Mouse (Mus musculus) embryo, embryonic 10 days (tissue): ENCODE measurements around the gene Tmigd1.
"Not testable (repeated sequence)": the region's sequence is repeated elsewhere in the genome, so short reads cannot be mapped to it uniquely, and the experiment has no call there.

ENCODE experiments used
- DNase-seq: peaks from one replicate; pipeline ENCODE4 v3.0.0-alpha.2; 2015; ENCODE audit warnings: low spot score

Gene Tmigd1

DNA sequence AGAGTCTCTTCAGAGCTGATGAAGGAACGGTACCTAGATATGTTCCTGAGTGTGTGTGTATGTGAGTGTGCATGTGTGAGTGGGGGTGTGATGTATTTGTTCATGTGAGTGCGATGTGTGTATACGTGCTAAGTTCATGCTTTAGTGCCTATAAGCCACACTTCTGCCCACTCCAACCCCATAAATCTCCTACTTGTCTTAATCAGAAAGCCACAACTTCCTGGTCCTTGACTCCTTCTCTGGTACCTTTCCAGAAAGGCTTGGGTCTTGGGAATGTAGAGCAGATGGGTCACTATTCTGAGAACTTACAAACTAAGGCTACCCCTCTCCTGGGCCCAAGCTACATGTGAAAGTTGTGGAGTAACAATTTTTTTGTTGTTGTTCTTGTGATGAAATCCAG, 3.2 kb upstream of the Tmigd1 start:
- DNase-seq = no peak

DNA sequence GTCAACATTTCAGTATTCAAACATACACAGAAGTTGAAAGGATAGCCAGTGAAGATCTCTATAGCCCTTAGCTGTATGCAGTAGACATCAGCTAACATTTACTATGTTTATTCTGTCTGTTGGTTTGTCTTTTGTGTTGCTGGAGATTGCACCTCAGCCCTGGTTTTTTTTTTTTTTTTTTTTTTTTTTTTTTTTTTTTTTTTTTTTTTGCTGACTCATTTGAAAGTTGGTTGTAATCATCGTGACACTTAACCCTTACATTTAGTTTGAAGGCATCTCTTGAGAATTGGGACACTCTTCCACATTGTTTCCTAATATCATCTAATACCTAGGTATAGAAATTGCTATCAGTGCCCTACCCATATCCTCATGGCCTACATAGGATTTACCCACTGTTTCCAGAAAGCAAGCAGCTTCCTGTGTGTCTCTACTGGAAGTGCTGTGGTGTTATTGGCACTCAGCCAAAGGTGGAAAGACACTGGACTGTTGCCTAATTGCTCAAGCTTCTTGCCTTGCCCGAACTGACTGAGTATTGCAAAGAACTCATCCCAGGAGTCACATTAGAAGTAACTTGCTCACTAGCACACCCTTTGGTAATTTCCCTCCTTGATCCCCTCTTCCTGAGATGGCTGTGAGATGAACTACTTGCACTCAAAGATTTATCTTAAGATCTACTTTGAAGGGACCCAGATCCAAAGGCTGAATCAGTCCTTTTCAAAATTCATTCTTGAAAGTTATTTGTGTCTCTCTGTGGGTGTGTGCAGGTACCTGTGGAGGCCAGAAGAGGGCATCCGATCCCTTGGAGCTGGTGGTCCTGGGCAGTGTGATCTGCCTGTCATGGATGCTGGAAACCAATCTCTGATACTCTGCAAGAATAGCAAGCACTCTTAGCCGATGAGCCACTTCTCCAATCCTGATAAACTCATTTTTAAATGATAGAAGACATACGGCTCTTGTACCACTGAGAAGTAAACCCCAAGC, 1.9 kb upstream of the Tmigd1 start:
- peak; percentile 55 for DNase-seq

GRCm38 (mm10) chr11:76904340-76904739, 2.4 kb downstream of the Tmigd1 start:
- DNase-seq = no peak

DNA sequence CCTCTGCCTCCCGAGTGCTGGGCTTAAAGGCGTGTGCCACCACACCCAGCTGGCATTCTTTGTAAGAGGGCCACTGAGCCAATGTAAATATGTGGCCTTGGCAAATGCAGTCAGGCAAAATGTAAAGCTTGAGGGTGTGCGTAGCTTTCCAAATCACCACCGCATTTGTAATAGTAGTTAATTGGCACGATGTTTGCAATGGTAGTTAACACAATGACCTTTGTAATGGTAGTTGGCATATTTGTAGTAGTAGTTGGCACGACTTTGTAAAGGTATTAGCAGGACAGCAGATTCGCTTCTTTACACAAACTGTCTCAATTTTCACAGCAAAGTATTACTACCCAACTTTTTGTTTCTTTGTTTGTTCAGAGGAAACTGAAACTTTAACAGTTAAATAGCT, 6.7 kb downstream of the Tmigd1 start:
- no peak for DNase-seq

- DNase-seq = no peak
These were observed 9.5 kb downstream of the Tmigd1 start for GRCm38 (mm10) chr11:76911325-76912054.

DNA sequence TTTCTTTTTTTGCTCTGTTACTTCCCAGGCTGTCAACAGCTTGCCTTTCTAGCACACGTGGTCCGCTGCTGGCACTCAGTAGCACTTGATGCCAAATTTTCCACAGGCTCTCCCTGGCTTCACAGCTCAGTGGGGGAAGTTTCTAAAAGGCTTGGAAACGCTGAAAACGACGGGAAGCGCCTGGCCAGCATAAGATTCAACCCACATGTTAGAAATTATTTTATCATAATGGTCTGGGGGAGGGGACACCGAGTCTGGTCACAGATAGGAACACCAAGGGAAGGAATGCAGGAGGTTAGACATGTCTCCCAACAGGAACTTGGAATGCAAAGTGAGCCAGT, 10.1 kb downstream of the Tmigd1 start:
- no peak for DNase-seq

- no peak for DNase-seq
These were observed 12.4 kb downstream of the Tmigd1 start for GRCm38 (mm10) chr11:76914366-76914765.

- DNase-seq = peak; percentile 68
These were observed 14.7 kb downstream of the Tmigd1 start for GRCm38 (mm10) chr11:76916539-76917229.

DNA sequence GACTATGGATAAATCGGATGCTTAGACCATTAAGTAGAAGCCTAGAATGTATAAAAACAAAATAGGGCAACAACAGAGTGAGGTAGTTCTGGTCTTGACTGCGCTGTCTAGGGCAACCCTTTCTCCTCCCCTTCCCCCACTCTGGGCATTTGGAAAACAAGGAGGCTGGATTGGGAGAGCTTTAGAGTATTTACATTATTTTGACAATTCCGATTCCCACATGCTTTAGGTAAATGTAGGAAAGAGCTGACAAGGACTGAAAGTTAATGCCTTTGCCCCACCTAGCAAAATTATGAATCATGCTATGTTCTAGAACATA, 15.2 kb downstream of the Tmigd1 start:
- DNase-seq = peak; percentile 26

DNA sequence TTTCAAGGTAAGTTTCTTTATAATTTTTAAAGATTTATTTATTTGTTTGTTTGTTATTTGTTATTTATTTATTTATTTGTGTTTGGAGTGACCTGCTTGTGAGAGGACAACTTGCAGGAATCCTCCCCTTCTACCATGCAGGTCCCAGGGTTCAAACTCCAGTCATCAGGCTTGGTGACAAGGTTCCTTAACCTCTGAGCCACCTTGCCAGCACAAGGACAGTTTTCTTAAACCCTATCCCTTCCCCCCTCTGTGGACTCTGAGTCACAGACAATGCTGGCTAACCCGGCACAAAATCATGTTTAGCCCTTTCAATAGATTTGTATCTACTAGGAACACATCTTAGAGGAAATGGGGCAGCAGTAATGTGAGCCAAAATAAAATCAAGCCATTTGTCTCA, 18.6 kb downstream of the Tmigd1 start:
- DNase-seq = no peak

GRCm38 (mm10) chr11:76924759-76925236, 22.8 kb downstream of the Tmigd1 start, which contains the start of gene Blmh:
TSS of gene Blmh (plus strand) at chr11:76924809.
- DNase-seq = no peak

DNA sequence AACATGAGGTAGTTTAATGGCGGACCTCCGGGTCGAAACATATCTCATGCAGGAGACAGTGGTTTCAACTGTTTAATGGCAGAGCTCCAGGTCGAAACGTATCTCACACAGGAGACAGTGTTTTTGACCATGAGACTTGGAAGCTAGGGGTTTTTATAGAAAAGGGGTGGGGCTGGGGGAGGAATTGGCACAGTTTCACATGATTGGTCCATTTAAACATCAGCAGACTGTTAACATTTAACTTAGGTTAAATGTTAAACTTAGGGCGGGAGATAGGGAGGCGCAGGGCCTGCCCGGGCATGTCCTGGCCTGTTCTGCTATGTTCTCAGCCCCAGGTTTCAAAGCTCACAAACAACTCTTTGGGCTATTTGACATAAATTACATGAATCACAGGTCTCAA, 26.6 kb downstream of the Tmigd1 start:
- not testable (repeated sequence) for DNase-seq

GRCm38 (mm10) chr11:76933209-76933608, 31.2 kb downstream of the Tmigd1 start:
- no peak for DNase-seq

DNA sequence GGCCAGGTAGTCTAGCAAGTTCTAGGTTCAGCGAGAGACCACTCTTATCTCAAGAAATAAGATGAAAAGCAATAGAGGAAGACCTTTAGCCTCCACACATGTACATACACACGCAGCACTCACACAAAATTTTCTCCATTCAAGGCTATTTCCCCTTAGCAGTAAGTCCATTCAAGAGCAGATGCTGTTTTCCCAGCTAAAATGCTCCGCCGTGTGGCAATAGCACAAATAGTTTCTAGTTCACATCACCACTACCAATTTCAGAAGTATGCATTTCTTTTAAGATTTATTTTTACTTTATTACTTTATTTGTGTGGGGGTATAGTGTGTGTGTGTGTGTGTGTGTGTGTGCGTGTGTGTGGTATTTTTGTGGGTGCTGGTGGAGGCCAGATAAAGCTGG, 34.6 kb downstream of the Tmigd1 start:
- no peak for DNase-seq

- no peak for DNase-seq
These were observed 42.9 kb downstream of the Tmigd1 start for GRCm38 (mm10) chr11:76944839-76945238.

DNA sequence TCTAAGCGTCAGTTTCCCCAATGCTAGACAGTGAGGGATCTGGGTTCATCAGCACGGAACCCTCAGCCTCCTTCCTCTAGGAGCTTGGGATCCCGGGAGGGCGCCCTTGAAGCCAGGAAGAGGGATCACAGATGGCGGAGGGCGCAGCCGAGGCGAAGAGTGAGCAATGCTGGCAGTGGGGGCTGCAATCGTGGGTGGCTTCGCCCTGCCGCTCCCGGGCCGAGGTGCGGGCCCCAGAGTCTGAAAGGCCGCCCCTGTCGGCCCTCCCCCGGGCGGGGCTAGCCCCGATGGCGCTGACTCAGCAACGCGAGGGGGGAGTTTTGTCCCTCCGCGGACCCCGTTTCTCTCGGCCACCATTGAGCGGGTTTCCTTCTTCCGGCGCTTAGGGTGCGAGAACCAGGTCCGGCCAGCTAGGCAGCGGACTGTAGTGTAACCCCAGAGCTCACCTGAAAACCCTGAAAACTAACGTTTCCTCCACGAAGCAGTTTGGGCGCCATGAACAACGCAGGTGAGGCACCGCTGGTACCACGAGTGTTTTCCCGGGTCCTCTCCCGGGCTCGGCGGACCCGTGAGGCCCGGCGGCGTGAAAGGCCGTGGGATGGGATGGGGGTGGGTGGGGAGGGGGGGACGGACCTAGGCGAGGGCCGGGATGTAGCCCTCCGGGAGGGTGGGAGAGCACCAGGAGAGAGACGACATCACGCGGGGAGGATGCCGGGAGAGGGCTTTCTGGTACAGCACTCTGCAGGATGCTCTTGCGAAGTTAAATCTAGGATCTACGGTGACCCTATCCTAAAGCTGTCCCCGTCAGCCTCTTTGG, 43.6 kb downstream of the Tmigd1 start:
- peak; percentile 92 for DNase-seq

DNA sequence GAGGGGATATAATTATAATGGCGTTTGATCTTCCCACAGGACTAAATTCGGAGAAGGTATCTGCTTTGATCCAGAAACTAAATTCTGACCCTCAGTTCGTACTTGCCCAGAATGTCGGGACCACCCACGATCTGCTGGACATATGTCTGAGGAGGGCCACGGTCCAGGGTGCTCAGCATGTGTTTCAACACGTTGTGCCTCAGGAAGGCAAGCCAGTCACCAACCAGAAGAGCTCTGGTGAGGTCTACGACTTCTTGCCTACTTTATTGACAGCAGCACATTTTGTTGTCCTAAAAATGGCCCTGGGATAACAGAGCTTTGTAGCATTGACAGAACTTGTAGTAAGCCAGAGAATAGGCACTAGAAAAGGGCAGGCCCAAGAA, 44.2 kb downstream of the Tmigd1 start:
- peak; percentile 46 for DNase-seq

- DNase-seq = no peak
These were observed 51.6 kb downstream of the Tmigd1 start for GRCm38 (mm10) chr11:76953536-76953935.

DNA sequence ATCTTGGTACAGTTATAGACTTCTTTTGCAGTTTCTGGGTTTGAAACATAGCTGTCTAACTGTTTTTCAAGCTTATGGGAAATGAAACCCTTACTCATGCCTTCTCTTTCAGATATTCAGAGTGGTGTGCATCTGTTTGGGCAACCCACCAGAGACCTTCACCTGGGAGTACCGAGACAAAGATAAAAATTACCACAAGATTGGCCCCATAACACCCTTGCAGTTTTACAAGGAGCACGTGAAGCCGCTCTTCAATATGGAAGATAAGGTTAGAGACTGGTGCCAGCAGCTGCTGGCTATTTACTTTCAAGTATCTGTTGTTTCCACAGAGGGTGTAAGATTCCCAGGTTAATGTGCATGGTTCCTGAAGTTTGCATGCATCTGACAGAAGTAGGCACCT, 63.7 kb downstream of the Tmigd1 start:
- DNase-seq = no peak
